Mouse (Mus musculus) MEL (cell line): ENCODE data around the gene Clic1. TPM values are rescaled to one million over a fixed set of nuclear protein-coding genes. Genes with fewer than 3 reads are reported as not detected.

Experiments
- DNase-seq: peaks from one replicate; pipeline ENCODE4 v3.0.0; 2011; ENCODE audit warnings: low read depth, low spot score
- H3K27ac ChIP-seq: 2 replicates; pipeline ENCODE4 v1.5.1; 2012; ENCODE audit warnings: low read depth, mild to moderate bottlenecking, control low read depth, low read length, moderate library complexity; ENCODE audit not compliant: control insufficient read depth
- H3K27me3 ChIP-seq, 2 experiments: fragments of 150-350 bp in 1 of 2; sonication (generic) in 1 of 2; 2 replicates each; pipeline ENCODE4 v1.6.1; 2012; ENCODE audit warnings: low read length in 2 of 2, mild to moderate bottlenecking in 2 of 2, improper control_type of control experiment in 1 of 2, moderate library complexity in 1 of 2; ENCODE audit not compliant: insufficient read depth in 2 of 2, control insufficient read depth in 1 of 2
- H3K36me3 ChIP-seq, 2 experiments: 2 replicates each; pipeline ENCODE4 v1.6.1; 2012 to 2014; ENCODE audit warnings: low read length in 2 of 2, improper control_type of control experiment in 1 of 2, inconsistent platforms in 1 of 2, mild to moderate bottlenecking in 1 of 2; ENCODE audit not compliant: insufficient read depth in 2 of 2, control insufficient read depth in 1 of 2
- H3K4me1 ChIP-seq, 2 experiments: fragments of 150-350 bp in 1 of 2; sonication (generic) in 1 of 2; 2 replicates each; pipeline ENCODE4 v1.6.1; 2012; ENCODE audit warnings: low read length in 2 of 2, improper control_type of control experiment in 1 of 2, mild to moderate bottlenecking in 1 of 2; ENCODE audit not compliant: insufficient read depth in 2 of 2, control insufficient read depth in 1 of 2
- H3K4me3 ChIP-seq, 2 experiments: fragments of 150-350 bp in 1 of 2; sonication (generic) in 1 of 2; 2 replicates each; pipeline ENCODE4 v1.5.1; 2012; ENCODE audit warnings: low read depth in 2 of 2, low read length in 2 of 2, mild to moderate bottlenecking in 2 of 2, moderate library complexity in 2 of 2, control low read depth in 1 of 2, improper control_type of control experiment in 1 of 2; ENCODE audit not compliant: control insufficient read depth in 1 of 2, insufficient read depth in 1 of 2
- H3K79me2 ChIP-seq: 2 replicates; pipeline ENCODE4 v1.6.1; 2012; ENCODE audit warnings: mild to moderate bottlenecking, low read length, moderate library complexity; ENCODE audit not compliant: control insufficient read depth, poor library complexity, insufficient read depth
- H3K9ac ChIP-seq: 2 replicates; pipeline ENCODE4 v1.6.1; 2012; ENCODE audit warnings: low read depth, mild to moderate bottlenecking, control low read depth, low read length, moderate library complexity; ENCODE audit not compliant: control insufficient read depth, poor library complexity, severe bottlenecking
- H3K9me3 ChIP-seq: fragments of 150-350 bp; sonication (generic); replicated peaks from 2 replicates; pipeline ENCODE4 v1.6.1; 2012; ENCODE audit warnings: mild to moderate bottlenecking, low read length, improper control_type of control experiment, moderate library complexity; ENCODE audit not compliant: insufficient read depth
- CHD1 ChIP-seq: IDR thresholded peaks from 2 replicates; pipeline ENCODE4 v1.6.1; 2012; ENCODE audit warnings: low read depth, mild to moderate bottlenecking, inconsistent platforms, low read length, improper control_type of control experiment
- CTCF ChIP-seq, 3 experiments: IDR thresholded peaks in 2 of 3; conservative IDR thresholded peaks in 1 of 3; 2 replicates each; pipeline ENCODE4 v1.5.1; 2011 to 2012; ENCODE audit warnings: low read length in 3 of 3, low read depth in 2 of 3, mild to moderate bottlenecking in 2 of 3, improper control_type of control experiment in 1 of 3, inconsistent platforms in 1 of 3, mixed read lengths in 1 of 3, moderate library complexity in 1 of 3; ENCODE audit not compliant: control insufficient read depth in 1 of 3, insufficient read depth in 1 of 3, poor library complexity in 1 of 3, severe bottlenecking in 1 of 3
- GABPA ChIP-seq: IDR thresholded peaks from 2 replicates; pipeline ENCODE4 v1.6.1; 2012; ENCODE audit warnings: low read depth, mild to moderate bottlenecking, inconsistent platforms, low read length, improper control_type of control experiment, moderate library complexity
- GATA1 ChIP-seq: IDR thresholded peaks from 2 replicates; pipeline ENCODE4 v1.6.1; 2011; ENCODE audit warnings: low read depth, low read length, improper control_type of control experiment
- HCFC1 ChIP-seq: IDR thresholded peaks from 2 replicates; pipeline ENCODE4 v1.6.1; 2012; ENCODE audit warnings: low read depth, mild to moderate bottlenecking, inconsistent platforms, low read length, improper control_type of control experiment, moderate library complexity
- JUND ChIP-seq: IDR thresholded peaks from 2 replicates; pipeline ENCODE4 v1.6.1; 2011; ENCODE audit warnings: low read depth, mild to moderate bottlenecking, improper control_type of control experiment, low read length
- KAT2A ChIP-seq: conservative IDR thresholded peaks from 2 replicates; pipeline ENCODE4 v1.6.1; 2012; ENCODE audit warnings: low read depth, low read length, improper control_type of control experiment, inconsistent platforms
- MXI1 ChIP-seq: IDR thresholded peaks from 2 replicates; pipeline ENCODE4 v1.6.1; 2011; ENCODE audit warnings: mild to moderate bottlenecking, low read depth, low read length, improper control_type of control experiment
- NELFE ChIP-seq: IDR thresholded peaks from 2 replicates; pipeline ENCODE4 v1.6.1; 2011; ENCODE audit warnings: low read depth, low read length, improper control_type of control experiment
- POLR2AphosphoS2 ChIP-seq: IDR thresholded peaks from 2 replicates; pipeline ENCODE4 v1.6.1; 2011; ENCODE audit warnings: low read length, improper control_type of control experiment
- POLR2AphosphoS5 ChIP-seq: IDR thresholded peaks from 2 replicates; pipeline ENCODE4 v1.6.1; 2012; ENCODE audit warnings: low read depth, borderline replicate concordance, mild to moderate bottlenecking, inconsistent platforms, low read length, moderate library complexity, mixed read lengths
- RAD21 ChIP-seq: IDR thresholded peaks from 2 replicates; pipeline ENCODE4 v1.6.1; 2011; ENCODE audit warnings: mild to moderate bottlenecking, low read depth, low read length, improper control_type of control experiment
- SIN3A ChIP-seq: IDR thresholded peaks from 2 replicates; pipeline ENCODE4 v1.6.1; 2012; ENCODE audit warnings: low read length, improper control_type of control experiment, inconsistent platforms
- UBTF ChIP-seq: IDR thresholded peaks from 2 replicates; pipeline ENCODE4 v1.6.1; 2012; ENCODE audit warnings: low read depth, mild to moderate bottlenecking, inconsistent platforms, low read length, improper control_type of control experiment, moderate library complexity, borderline replicate concordance; ENCODE audit not compliant: insufficient read depth
- ZC3H11A ChIP-seq: IDR thresholded peaks from 2 replicates; pipeline ENCODE4 v1.6.1; 2012; ENCODE audit warnings: low read depth, mild to moderate bottlenecking, inconsistent platforms, low read length, improper control_type of control experiment
- ZKSCAN1 ChIP-seq: IDR thresholded peaks from 2 replicates; pipeline ENCODE4 v1.6.1; 2012; ENCODE audit warnings: low read depth, mild to moderate bottlenecking, inconsistent platforms, low read length, improper control_type of control experiment, moderate library complexity
- polyA plus RNA-seq, 2 experiments: library from polyadenylated mRNA; stranded (reverse) in 1 of 2; unstranded in 1 of 2; fragments of >175 nt in 1 of 2; fragments of >200 nt in 1 of 2; gene quantifications; 2 replicates each; pipeline versions ENCODE4 v1.2.1 to v1.2.4; 2012; ENCODE audit warnings: low replicate concordance in 2 of 2, low read depth in 1 of 2; ENCODE audit not compliant: insufficient read length in 2 of 2, insufficient read depth in 1 of 2, missing spikeins in 1 of 2
- total RNA-seq: library from RNA; depleted of rRNA; stranded (reverse); fragments of 300-350 nt; gene quantifications from 2 replicates; pipeline ENCODE4 v1.2.3, GENCODE M21; 2012

The Clic1 gene
- total and polyA plus RNA-seq, 3 experiments = 309 to 335 (median 333) TPM

GRCm38 (mm10) chr17:35058911-35059892, 9.4 kb downstream of the Clic1 start, which contains the start of gene Ddah2 (continued):
- TF ChIP-seq HCFC1 (0 out of 2 replicates have a peak, but pooled peaks have one; percentile 21), GABPA (no peak), RAD21 (peak; percentile 70), JUND (no peak), ZC3H11A (peak; percentile 58), UBTF (no peak), POLR2AphosphoS2 (peak; percentile 95), NELFE (no peak), CTCF (IDR thresholded peaks at IDR 0.05 in 2 of 3, conservative IDR thresholded peaks at IDR 0.05 in 1 of 3; ENCODE audit: control insufficient read depth in 1 of 3, insufficient read depth in 1 of 3, low read depth in 2 of 3, low read length in 3 of 3, poor library complexity in 1 of 3, severe bottlenecking in 1 of 3) (peak in 2 of 3 experiments; percentile 71 to 86; a peak in 5 of 6 replicates), GATA1 (no peak), CHD1 (no peak)

DNA sequence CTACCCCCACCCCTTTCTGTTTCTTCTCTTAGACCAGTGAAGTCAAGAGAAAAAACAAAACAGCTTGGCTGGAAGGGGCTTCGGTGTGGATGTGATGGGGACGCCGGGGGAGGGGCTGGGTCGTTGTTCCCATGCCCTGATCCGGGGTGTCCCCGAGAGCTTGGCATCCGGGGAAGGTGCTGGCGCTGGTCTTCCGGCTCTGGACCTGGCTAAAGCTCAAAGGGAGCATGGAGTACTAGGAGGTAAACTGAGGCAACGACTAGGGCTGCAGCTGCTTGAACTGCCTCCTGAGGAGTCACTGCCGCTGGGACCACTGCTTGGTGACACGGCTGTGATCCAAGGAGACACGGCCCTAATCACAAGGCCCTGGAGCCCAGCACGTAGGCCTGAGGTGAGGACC, 10.3 kb downstream of the Clic1 start:
- H3K27ac ChIP-seq = no peak overlapping the region
- no peaks in the 10 kb centered on the region for H3K27me3 ChIP-seq
- no peak overlapping the region for H3K9ac ChIP-seq
- TF ChIP-seq POLR2AphosphoS5 (no peak), ZKSCAN1 (no peak), KAT2A (no peak), NELFE (no peak), POLR2AphosphoS2 (no peak), MXI1 (no peak), SIN3A (no peak), GABPA (no peak)
- TF ChIP-seq, all 39 proteins: peak for 0
- Histone ChIP-seq H3K4me3 (no peak overlapping the region), H3K79me2 (peaks cover 1% of the 10 kb centered on the region; the same call in 1 of the 2 replicates), H3K36me3 (peaks cover 8 to 11% of the 10 kb centered on the region in 2 experiments), H3K9me3 (no peaks in the 10 kb centered on the region), H3K4me1 (no peaks in the 10 kb centered on the region; a peak in 1 of 4 replicates)
- no peak for DNase-seq
